Mouse (Mus musculus): ENCODE measurements around the gene Rad51b. TPM values are rescaled to one million over a fixed set of nuclear protein-coding genes. Genes with fewer than 3 reads are reported as not detected.
A peak's percentile ranks its signal among the peaks of the same experiment; 100 is the strongest.

Rad51b gene
- polyA plus RNA-seq, 1 experiment from 2014 or later, result 8.0 TPM

DNA sequence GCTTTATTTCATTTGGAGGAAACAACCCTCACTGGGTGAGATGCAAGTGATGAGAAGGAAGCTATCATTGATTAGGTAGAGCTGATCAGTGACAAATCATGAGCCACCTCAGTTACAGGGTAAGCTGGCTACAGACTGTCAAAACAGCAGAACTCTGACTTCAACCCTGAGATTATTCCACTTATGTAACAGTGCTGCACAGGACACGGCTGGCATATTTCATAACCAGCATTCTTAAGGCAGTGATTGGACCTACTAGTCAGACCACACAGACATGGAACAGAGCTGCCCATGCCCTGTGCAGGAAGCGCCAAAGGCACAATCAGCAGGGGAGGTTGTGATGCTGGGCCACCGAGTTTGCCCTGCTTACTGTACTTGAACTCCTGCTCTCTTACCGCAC, 155.8 kb downstream of the Rad51b start:
- Histone ChIP-seq H3K9me3 (ENCODE audit: control insufficient read depth, low read length) (no peaks in the 10 kb centered on the region), H3K27ac (ENCODE audit: low read depth, low read length) (no peak overlapping the region), H3K4me2 (ENCODE audit: low read depth, low read length, severe bottlenecking) (no peak overlapping the region), H3K9ac (ENCODE audit: low read length) (no peak overlapping the region), H3K36me3 (ENCODE audit: control insufficient read depth, insufficient read depth, low read length) (no peaks in the 10 kb centered on the region), H3K27me3 (ENCODE audit: control insufficient read depth, insufficient read depth, low read length) (no peaks in the 10 kb centered on the region), H3K4me1 (replicated peaks; ENCODE audit: control insufficient read depth, insufficient read depth, low read length) (peaks cover 3% of the 10 kb centered on the region), H3K4me3 (ENCODE audit: low read depth, low read length) (no peak overlapping the region)
- 90% methylated on average over 4 of the region's 4 CpGs for WGBS
- DNase-seq (ENCODE audit: low spot score), result no peak
- no peak for ATAC-seq (replicated peaks; ENCODE audit: low FRiP score)

DNA sequence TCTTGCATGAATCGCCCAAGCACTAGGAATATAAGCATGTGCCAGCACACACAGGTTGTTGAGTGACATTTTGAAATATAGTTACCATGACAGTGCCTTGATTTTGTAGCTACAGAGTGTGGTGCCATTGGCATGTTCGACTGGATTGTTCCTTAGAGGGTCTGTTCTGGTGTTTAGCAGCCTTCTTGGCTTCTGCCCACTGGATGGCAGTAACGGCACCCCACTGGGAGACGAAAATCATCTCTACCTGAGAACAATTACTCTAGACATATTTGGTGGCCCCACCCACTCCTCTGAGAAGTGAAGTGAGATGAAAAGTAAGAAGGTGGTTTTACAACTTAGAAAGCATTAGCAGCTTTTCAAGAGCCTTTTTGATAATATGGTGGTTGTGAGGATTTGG, 156.9 kb downstream of the Rad51b start:
- Histone ChIP-seq H3K4me1 (replicated peaks; ENCODE audit: control insufficient read depth, insufficient read depth, low read length) (peaks cover 3% of the 10 kb centered on the region), H3K27ac (ENCODE audit: low read depth, low read length) (no peak overlapping the region), H3K4me3 (ENCODE audit: low read depth, low read length) (no peak overlapping the region), H3K4me2 (ENCODE audit: low read depth, low read length, severe bottlenecking) (no peak overlapping the region), H3K9ac (ENCODE audit: low read length) (no peak overlapping the region), H3K9me3 (ENCODE audit: control insufficient read depth, low read length) (no peaks in the 10 kb centered on the region), H3K27me3 (ENCODE audit: control insufficient read depth, insufficient read depth, low read length) (no peaks in the 10 kb centered on the region), H3K36me3 (ENCODE audit: control insufficient read depth, insufficient read depth, low read length) (no peaks in the 10 kb centered on the region)
- ATAC-seq (replicated peaks; ENCODE audit: low FRiP score) (no peak), DNase-seq (ENCODE audit: low spot score) (no peak)
- WGBS, result 76% methylated on average over 4 of the region's 4 CpGs

DNA sequence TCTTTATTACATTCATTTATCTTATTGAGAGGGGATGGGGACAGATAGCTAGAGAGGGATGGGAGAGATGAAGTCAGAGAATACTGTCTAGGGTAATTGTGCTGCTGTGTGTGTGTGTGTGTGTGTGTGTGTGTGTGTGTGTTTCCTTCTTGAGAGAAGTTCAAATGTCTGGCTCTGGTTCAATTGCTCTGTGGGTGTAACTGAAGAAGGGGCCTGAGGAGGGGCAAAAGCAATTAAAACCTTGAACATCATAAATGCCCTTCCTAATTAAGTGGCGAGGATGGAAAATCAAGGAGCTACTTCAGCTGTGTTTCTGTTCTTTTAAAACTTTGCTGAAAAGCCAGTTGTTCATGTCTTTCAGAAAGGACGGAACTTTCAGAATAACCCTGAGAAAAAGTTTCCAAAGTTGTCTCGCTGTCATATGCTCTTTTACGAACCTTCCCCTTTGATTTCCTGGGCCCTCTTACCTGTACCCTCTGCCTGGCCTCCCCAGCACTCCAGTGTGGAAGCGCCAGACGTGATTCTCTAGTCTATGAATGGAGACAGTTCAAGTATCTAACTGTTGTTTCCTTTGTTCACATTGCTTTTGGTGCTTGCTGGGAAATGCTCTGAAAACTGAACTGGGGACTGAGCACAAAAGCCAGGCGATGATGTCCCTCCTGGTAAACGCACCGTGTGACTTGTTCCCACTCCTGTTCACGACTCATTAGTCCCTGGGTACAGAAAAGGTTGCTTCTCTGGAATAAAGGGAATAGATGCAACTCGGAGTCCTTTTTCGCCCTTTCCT, 158.2 kb downstream of the Rad51b start:
- 35% methylated on average over 12 of the region's 12 CpGs for WGBS
- Histone ChIP-seq H3K27me3 (ENCODE audit: control insufficient read depth, insufficient read depth, low read length) (no peaks in the 10 kb centered on the region), H3K9ac (ENCODE audit: low read length) (no peak overlapping the region), H3K9me3 (ENCODE audit: control insufficient read depth, low read length) (no peaks in the 10 kb centered on the region), H3K36me3 (ENCODE audit: control insufficient read depth, insufficient read depth, low read length) (no peaks in the 10 kb centered on the region), H3K4me2 (ENCODE audit: low read depth, low read length, severe bottlenecking) (no peak overlapping the region), H3K4me3 (ENCODE audit: low read depth, low read length) (no peak overlapping the region), H3K27ac (ENCODE audit: low read depth, low read length) (peak overlapping the region; percentile 78), H3K4me1 (replicated peaks; ENCODE audit: control insufficient read depth, insufficient read depth, low read length) (peaks cover 3% of the 10 kb centered on the region)
- DNase-seq (ENCODE audit: low spot score) (peak; percentile 56), ATAC-seq (replicated peaks; ENCODE audit: low FRiP score) (peak; percentile 58)

DNA sequence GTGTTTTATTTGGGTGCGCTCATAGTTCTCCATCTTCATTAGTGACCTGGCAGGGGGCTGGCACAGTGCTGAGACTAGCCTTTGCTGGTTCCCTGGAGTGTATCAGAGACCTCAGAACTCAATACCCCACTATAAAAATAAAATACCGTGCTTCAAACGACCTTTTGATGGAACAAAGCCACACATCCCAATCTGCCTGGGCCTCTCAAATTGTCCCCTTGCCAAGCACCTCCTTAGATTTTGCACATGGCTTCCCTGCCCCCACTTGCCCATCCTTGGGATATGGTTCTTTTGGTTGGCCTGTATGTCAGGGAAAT, 158.7 kb downstream of the Rad51b start:
- ATAC-seq (replicated peaks; ENCODE audit: low FRiP score) (peak; percentile 60), DNase-seq (ENCODE audit: low spot score) (no peak)
- Histone ChIP-seq H3K4me1 (replicated peaks; ENCODE audit: control insufficient read depth, insufficient read depth, low read length) (peaks cover 3% of the 10 kb centered on the region), H3K9ac (ENCODE audit: low read length) (no peak overlapping the region), H3K36me3 (ENCODE audit: control insufficient read depth, insufficient read depth, low read length) (no peaks in the 10 kb centered on the region), H3K27ac (ENCODE audit: low read depth, low read length) (peak overlapping the region; percentile 78), H3K4me2 (ENCODE audit: low read depth, low read length, severe bottlenecking) (no peak overlapping the region), H3K4me3 (ENCODE audit: low read depth, low read length) (no peak overlapping the region), H3K27me3 (ENCODE audit: control insufficient read depth, insufficient read depth, low read length) (no peaks in the 10 kb centered on the region), H3K9me3 (ENCODE audit: control insufficient read depth, low read length) (no peaks in the 10 kb centered on the region)
- WGBS, result 26% methylated on average over 3 of the region's 3 CpGs

DNA sequence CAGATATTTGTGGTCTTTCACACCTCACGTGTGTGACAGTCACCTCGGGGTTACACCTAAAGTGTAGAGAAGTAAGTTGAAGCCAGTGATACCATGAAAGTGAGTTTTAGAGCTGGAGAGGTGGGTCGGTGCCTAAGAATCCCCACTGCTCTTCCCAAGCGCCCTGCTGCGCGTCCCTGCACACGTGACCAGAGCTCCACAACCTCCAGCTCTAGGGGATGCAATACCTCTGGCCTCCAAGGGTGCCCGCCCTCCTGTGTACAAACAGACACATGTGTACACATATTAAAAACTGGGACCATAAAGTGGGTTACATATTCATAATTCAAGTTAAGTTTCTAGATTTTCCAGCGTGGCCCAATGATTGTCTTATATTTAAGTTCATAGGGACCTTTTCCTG, 159.2 kb downstream of the Rad51b start:
- peaks cover 3% of the 10 kb centered on the region for H3K4me1 ChIP-seq (replicated peaks; ENCODE audit: control insufficient read depth, insufficient read depth, low read length)
- no peak overlapping the region for H3K9ac ChIP-seq (ENCODE audit: low read length)
- H3K4me2 ChIP-seq (ENCODE audit: low read depth, low read length, severe bottlenecking), result no peak overlapping the region
- no peaks in the 10 kb centered on the region for H3K9me3 ChIP-seq (ENCODE audit: control insufficient read depth, low read length)
- peak overlapping the region; percentile 78 for H3K27ac ChIP-seq (ENCODE audit: low read depth, low read length)
- WGBS, result 86% methylated on average over 9 of the region's 9 CpGs
- DNase-seq (ENCODE audit: low spot score) (no peak), ATAC-seq (replicated peaks; ENCODE audit: low FRiP score) (no peak)
- H3K4me3 ChIP-seq (ENCODE audit: low read depth, low read length), result no peak overlapping the region
- H3K36me3 ChIP-seq (ENCODE audit: control insufficient read depth, insufficient read depth, low read length), result no peaks in the 10 kb centered on the region
- no peaks in the 10 kb centered on the region for H3K27me3 ChIP-seq (ENCODE audit: control insufficient read depth, insufficient read depth, low read length)

DNA sequence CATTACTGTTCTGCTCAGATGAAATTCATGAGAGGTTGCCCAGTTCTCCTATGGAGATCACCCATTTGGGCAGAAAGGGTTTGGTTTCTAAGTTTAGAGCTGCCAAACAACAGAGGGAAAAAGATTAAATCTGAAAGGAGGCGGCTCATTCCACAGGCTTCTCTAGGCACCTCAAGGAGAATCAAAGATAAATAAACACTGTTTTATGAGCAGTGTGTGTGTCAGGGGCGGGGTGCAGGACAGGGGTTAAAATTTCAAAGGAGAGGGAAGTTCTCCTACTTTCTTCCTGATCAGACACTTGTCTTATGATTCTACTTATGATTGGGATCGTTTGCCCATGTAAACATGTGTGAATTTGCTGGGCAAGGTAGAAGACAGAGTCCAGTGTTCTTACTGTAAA, 166.3 kb downstream of the Rad51b start:
- H3K27me3 ChIP-seq (ENCODE audit: control insufficient read depth, insufficient read depth, low read length), result no peaks in the 10 kb centered on the region
- H3K36me3 ChIP-seq (ENCODE audit: control insufficient read depth, insufficient read depth, low read length), result no peaks in the 10 kb centered on the region
- no peak for ATAC-seq (replicated peaks; ENCODE audit: low FRiP score)
- no peak overlapping the region for H3K27ac ChIP-seq (ENCODE audit: low read depth, low read length)
- H3K4me3 ChIP-seq (ENCODE audit: low read depth, low read length), result no peak overlapping the region
- no peak overlapping the region for H3K9ac ChIP-seq (ENCODE audit: low read length)
- no peak overlapping the region for H3K4me2 ChIP-seq (ENCODE audit: low read depth, low read length, severe bottlenecking)
- no peaks in the 10 kb centered on the region for H3K4me1 ChIP-seq (replicated peaks; ENCODE audit: control insufficient read depth, insufficient read depth, low read length)
- 80% methylated on average over 3 of the region's 3 CpGs for WGBS
- DNase-seq (ENCODE audit: low spot score), result no peak
- no peaks in the 10 kb centered on the region for H3K9me3 ChIP-seq (ENCODE audit: control insufficient read depth, low read length)

DNA sequence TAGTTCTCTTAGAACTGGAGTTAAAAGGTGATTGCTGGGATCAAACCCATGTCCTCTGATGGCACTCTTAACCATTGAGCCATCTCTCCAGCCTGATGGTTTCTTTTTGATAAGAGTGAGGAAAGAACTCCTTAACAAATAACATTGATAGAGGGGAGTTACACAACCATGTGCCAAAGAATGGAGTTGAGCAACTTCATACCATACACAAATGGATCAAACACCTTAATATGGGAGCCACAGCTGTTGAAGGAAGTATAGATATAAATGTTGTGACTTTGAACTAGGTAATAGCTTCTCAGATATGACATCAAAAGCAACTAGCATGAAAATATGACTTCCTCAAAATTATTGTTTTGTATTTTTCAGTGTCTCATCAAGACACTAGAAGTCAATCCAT, 173.0 kb downstream of the Rad51b start:
- no peaks in the 10 kb centered on the region for H3K36me3 ChIP-seq (ENCODE audit: control insufficient read depth, insufficient read depth, low read length)
- H3K4me1 ChIP-seq (replicated peaks; ENCODE audit: control insufficient read depth, insufficient read depth, low read length), result no peaks in the 10 kb centered on the region
- H3K4me2 ChIP-seq (ENCODE audit: low read depth, low read length, severe bottlenecking), result no peak overlapping the region
- DNase-seq (ENCODE audit: low spot score), result no peak
- H3K4me3 ChIP-seq (ENCODE audit: low read depth, low read length), result no peak overlapping the region
- no peak for ATAC-seq (replicated peaks; ENCODE audit: low FRiP score)
- H3K27me3 ChIP-seq (ENCODE audit: control insufficient read depth, insufficient read depth, low read length), result no peaks in the 10 kb centered on the region
- H3K27ac ChIP-seq (ENCODE audit: low read depth, low read length), result no peak overlapping the region
- H3K9ac ChIP-seq (ENCODE audit: low read length), result no peak overlapping the region
- no peaks in the 10 kb centered on the region for H3K9me3 ChIP-seq (ENCODE audit: control insufficient read depth, low read length)

DNA sequence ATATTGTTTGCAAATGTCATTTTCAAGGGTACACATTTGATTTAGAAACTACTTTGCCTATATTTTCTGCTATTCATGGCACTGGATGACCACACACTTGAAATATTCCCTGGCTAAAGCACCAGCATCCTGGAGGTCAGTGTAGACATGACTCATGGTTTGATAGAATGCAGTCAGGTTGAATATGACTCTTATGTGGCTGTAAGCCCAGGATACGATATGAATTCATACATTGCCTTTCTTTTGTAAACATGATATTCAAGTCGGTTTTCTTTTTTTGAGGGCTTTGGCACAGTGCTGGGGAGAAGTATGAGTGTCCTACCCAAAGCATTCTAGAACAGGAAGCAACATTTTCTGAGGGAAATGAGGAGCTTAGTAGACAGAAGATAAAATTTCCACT, 174.8 kb downstream of the Rad51b start:
- no peaks in the 10 kb centered on the region for H3K9me3 ChIP-seq (ENCODE audit: control insufficient read depth, low read length)
- no peak overlapping the region for H3K4me2 ChIP-seq (ENCODE audit: low read depth, low read length, severe bottlenecking)
- no peak overlapping the region for H3K27ac ChIP-seq (ENCODE audit: low read depth, low read length)
- no peak overlapping the region for H3K4me3 ChIP-seq (ENCODE audit: low read depth, low read length)
- ATAC-seq (replicated peaks; ENCODE audit: low FRiP score), result no peak
- H3K36me3 ChIP-seq (ENCODE audit: control insufficient read depth, insufficient read depth, low read length), result no peaks in the 10 kb centered on the region
- WGBS, result 95% methylated on average over 2 of the region's 2 CpGs
- H3K27me3 ChIP-seq (ENCODE audit: control insufficient read depth, insufficient read depth, low read length), result no peaks in the 10 kb centered on the region
- no peaks in the 10 kb centered on the region for H3K4me1 ChIP-seq (replicated peaks; ENCODE audit: control insufficient read depth, insufficient read depth, low read length)
- H3K9ac ChIP-seq (ENCODE audit: low read length), result no peak overlapping the region
- no peak for DNase-seq (ENCODE audit: low spot score)

DNA sequence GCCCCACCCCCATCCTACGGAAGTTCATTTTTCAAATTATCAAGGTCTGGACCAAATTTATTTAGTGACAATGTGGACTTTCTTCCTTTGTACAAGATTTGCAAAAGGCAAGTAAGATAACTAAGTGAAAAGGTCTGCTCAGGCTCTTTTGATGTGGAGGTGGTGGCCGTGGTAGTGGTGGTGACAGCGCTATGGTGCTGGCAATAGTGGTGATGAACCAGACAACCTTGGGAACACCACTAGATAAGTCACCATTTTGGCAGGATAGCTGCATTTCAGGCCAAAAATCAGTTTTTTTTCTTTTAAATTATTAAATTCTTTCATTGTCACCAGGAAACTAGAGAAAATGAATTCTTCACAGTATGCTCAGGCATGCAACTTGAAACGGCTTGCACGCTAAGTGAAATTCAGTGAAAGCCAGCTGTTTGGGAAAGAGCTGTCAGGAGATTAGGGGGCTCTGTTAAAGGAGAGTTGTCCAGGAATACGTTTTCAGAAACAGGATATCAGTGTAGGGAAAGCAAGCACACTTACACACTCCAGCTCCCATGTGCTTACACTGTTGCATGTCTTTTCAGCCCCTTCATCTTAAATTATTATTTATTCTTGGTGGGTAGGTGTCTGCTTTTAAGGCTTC, 179.4 kb downstream of the Rad51b start:
- ATAC-seq (replicated peaks; ENCODE audit: low FRiP score) (no peak), DNase-seq (ENCODE audit: low spot score) (no peak)
- Histone ChIP-seq H3K27ac (ENCODE audit: low read depth, low read length) (no peak overlapping the region), H3K4me1 (replicated peaks; ENCODE audit: control insufficient read depth, insufficient read depth, low read length) (no peaks in the 10 kb centered on the region), H3K27me3 (ENCODE audit: control insufficient read depth, insufficient read depth, low read length) (no peaks in the 10 kb centered on the region), H3K4me3 (ENCODE audit: low read depth, low read length) (no peak overlapping the region), H3K9ac (ENCODE audit: low read length) (no peak overlapping the region), H3K36me3 (ENCODE audit: control insufficient read depth, insufficient read depth, low read length) (no peaks in the 10 kb centered on the region), H3K4me2 (ENCODE audit: low read depth, low read length, severe bottlenecking) (no peak overlapping the region), H3K9me3 (ENCODE audit: control insufficient read depth, low read length) (no peaks in the 10 kb centered on the region)
- 84% methylated on average over 6 of the region's 6 CpGs for WGBS
